Comparison of ENCODE assay signal across 9 mouse cellular contexts in the genomic region with DNA sequence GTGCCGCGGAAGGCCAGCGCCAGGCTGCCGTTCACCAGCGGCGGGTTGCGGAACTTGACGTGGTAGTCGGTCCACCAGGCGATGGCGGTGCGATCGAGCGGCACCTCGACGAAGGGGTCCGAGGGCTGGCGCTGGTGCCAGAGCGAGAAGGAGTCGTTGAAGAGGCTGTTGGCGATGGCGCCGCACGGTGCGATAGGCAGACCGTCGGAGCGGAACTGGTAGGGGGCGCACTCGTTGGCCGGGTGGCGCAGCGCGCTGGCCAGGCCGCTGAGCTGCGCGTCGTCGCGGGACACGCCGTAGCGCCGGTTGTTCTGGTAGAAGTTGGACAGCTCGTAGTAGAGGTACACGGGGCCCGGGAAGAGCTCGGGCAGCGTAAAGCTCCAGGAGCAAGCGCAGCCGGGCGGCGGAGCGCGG. TPM values are rescaled to one million over a fixed set of nuclear protein-coding genes. Genes with fewer than 3 reads are reported as not detected.
DNase-seq lines count a peak whose midpoint lies in the region; ATAC-seq and TF ChIP-seq lines count a peak whose summit lies in the region.
"Had no signal": no experiment of that assay in that cellular context is flagged by ENCODE, and none has a peak within 500 bp of the region (broad histone marks: within the 10 kb centered on the region; RNA-seq: fewer than 3 reads in every experiment).

No protein-coding gene starts in this region.

- H3K27ac ChIP-seq in embryonic facial prominence, embryonic 15.5 days (replicated peaks), result peak overlapping the region; percentile 75
- no peak overlapping the region for H3K27ac ChIP-seq in heart, postnatal 0 days (ENCODE audit: low read depth)
- peak overlapping the region; percentile 94 for H3K27ac ChIP-seq in stomach, postnatal 0 days (replicated peaks)

- peaks cover 20% of the 10 kb centered on the region for H3K4me1 ChIP-seq in embryonic facial prominence, embryonic 15.5 days
- H3K4me1 ChIP-seq in heart, postnatal 0 days (ENCODE audit: control insufficient read depth, insufficient read depth), result 0 out of 2 replicates have a peak, but pooled peaks cover 5% of the 10 kb centered on the region
- 0 out of 2 replicates have a peak, but pooled peaks cover 2% of the 10 kb centered on the region for H3K4me1 ChIP-seq in stomach, postnatal 0 days (replicated peaks; ENCODE audit: control insufficient read depth, insufficient read depth)

- H3K27me3 ChIP-seq in embryonic facial prominence, embryonic 15.5 days, result peaks cover 32% of the 10 kb centered on the region
- peaks cover 87% of the 10 kb centered on the region for H3K27me3 ChIP-seq in heart, postnatal 0 days (ENCODE audit: control insufficient read depth, insufficient read depth, low read length)
- 0 out of 2 replicates have a peak, but pooled peaks cover 3% of the 10 kb centered on the region for H3K27me3 ChIP-seq in stomach, postnatal 0 days (ENCODE audit: control insufficient read depth, insufficient read depth, low read length)

- DNase-seq in heart, adult 11 months, result peak; percentile 89
- no peak for DNase-seq in heart, postnatal 25 days (ENCODE audit: low spot score)
- DNase-seq in heart, postnatal 0 days (ENCODE audit: low spot score), result peak; percentile 23
- peak; percentile 63 for DNase-seq in kidney, postnatal 10 days
- peak; percentile 55 for DNase-seq in lung, postnatal 36 days
- peak; percentile 79 for DNase-seq in stomach, postnatal 0 days (ENCODE audit: low spot score)
- DNase-seq in layer of hippocampus, adult 11-12 months (ENCODE audit: low spot score), result no peak

- peak; percentile 76; the same call in 1 of the 2 replicates for ATAC-seq in embryonic facial prominence, embryonic 15.5 days (ENCODE audit: insufficient number of reproducible peaks, low FRiP score, low TSS enrichment, low read depth)
- peak; percentile 62 for ATAC-seq in heart, postnatal 0 days (ENCODE audit: insufficient read depth, low read depth)
- peak; percentile 38; the same call in 1 of the 2 replicates for ATAC-seq in stomach, postnatal 0 days (ENCODE audit: low FRiP score, low TSS enrichment)

- peak overlapping the region; percentile 54 for H3K4me3 ChIP-seq in embryonic facial prominence, embryonic 15.5 days (replicated peaks)
- peak overlapping the region; percentile 50 for H3K4me3 ChIP-seq in heart, postnatal 0 days (ENCODE audit: low read depth, low read length)
- peak overlapping the region; percentile 52 for H3K4me3 ChIP-seq in stomach, postnatal 0 days (ENCODE audit: low read depth, low read length)

- intact Hi-C loops in heart, postnatal 25 days (cut with DNase I), result no loop called here

- H3K36me3 ChIP-seq in embryonic facial prominence, embryonic 15.5 days, result no peaks in the 10 kb centered on the region
- no peaks in the 10 kb centered on the region for H3K36me3 ChIP-seq in heart, postnatal 0 days (replicated peaks; ENCODE audit: control insufficient read depth, insufficient read depth, low read length)
- no peaks in the 10 kb centered on the region for H3K36me3 ChIP-seq in stomach, postnatal 0 days (ENCODE audit: control insufficient read depth, insufficient read depth, low read length)

- TF ChIP-seq EP300 in heart, postnatal 0 days (IDR thresholded peaks at IDR 0.05; ENCODE audit: low read depth), result no peak
- TF ChIP-seq EP300 in stomach, postnatal 0 days (optimal IDR thresholded peaks at IDR 0.05), result no peak

- under 1% methylated on average over 55 of the region's 55 CpGs for WGBS in embryonic facial prominence, embryonic 15.5 days
- WGBS in heart, postnatal 0 days, result 1% methylated on average over 54 of the region's 55 CpGs
- under 1% methylated on average over 54 of the region's 55 CpGs for WGBS in stomach, postnatal 0 days

- peak; percentile 34 for TF ChIP-seq CTCF in heart, postnatal 0 days (IDR thresholded peaks at IDR 0.05; ENCODE audit: low read depth)
- TF ChIP-seq CTCF in stomach, postnatal 0 days (IDR thresholded peaks at IDR 0.05; ENCODE audit: low read depth), result peak; percentile 62

- no peaks in the 10 kb centered on the region for H3K9me3 ChIP-seq in embryonic facial prominence, embryonic 15.5 days (replicated peaks)
- H3K9me3 ChIP-seq in heart, postnatal 0 days (replicated peaks; ENCODE audit: control insufficient read depth, low read length), result no peaks in the 10 kb centered on the region
- H3K9me3 ChIP-seq in stomach, postnatal 0 days (ENCODE audit: control insufficient read depth, low read length), result no peaks in the 10 kb centered on the region

- H3K9ac ChIP-seq in embryonic facial prominence, embryonic 15.5 days, result peak overlapping the region; percentile 53
- H3K9ac ChIP-seq in heart, postnatal 0 days (replicated peaks; ENCODE audit: low read depth, low read length), result peak overlapping the region; percentile 23; the same call in 1 of the 2 replicates
- peak overlapping the region; percentile 79 for H3K9ac ChIP-seq in stomach, postnatal 0 days (ENCODE audit: low read length)

- H3K4me2 ChIP-seq in embryonic facial prominence, embryonic 15.5 days (replicated peaks), result peak overlapping the region; percentile 71
- peak overlapping the region; percentile 72 for H3K4me2 ChIP-seq in heart, postnatal 0 days (ENCODE audit: low read depth, low read length)
- H3K4me2 ChIP-seq in stomach, postnatal 0 days (replicated peaks; ENCODE audit: low read depth), result peak overlapping the region; percentile 77

RNA-seq across cellular contexts. Expression of gene Tmem30b, which starts 0.5 kb away (rescaled TPM):
- under 1 TPM; 0.08 to 0.13 TPM for total RNA-seq in heart, postnatal 25 days (2021)
- polyA plus RNA-seq in embryonic facial prominence, embryonic 15.5 days (2015; fragmentation: Nextera tagmentation; extraction: Ambion mirVana), result 14.8 and 17.5 TPM in 2 replicates
- total RNA-seq in heart, postnatal 0 days (2014; rRNA removed; ENCODE audit: low replicate concordance), result 0.31 and 1.9 TPM in 2 replicates
- 0.14 and 0.25 TPM in 2 replicates for polyA plus RNA-seq in heart, postnatal 0 days (2015; fragmentation: Nextera tagmentation; extraction: Ambion mirVana)
- 78.3 and 83.9 TPM in 2 replicates for polyA plus RNA-seq in stomach, postnatal 0 days (2015; fragmentation: Nextera tagmentation; extraction: Ambion mirVana)
- polyA plus RNA-seq: C2C12 had no signal

RNA-seq across cellular contexts. Expression of gene Prkch, which starts 38.9 kb away (rescaled TPM):
- total RNA-seq in heart, postnatal 25 days (2021), result 10 to 100 TPM; 16.1 to 18.8 TPM
- 20.0 and 21.0 TPM in 2 replicates for polyA plus RNA-seq in embryonic facial prominence, embryonic 15.5 days (2015; fragmentation: Nextera tagmentation; extraction: Ambion mirVana)
- total RNA-seq in heart, postnatal 0 days (2014; rRNA removed; ENCODE audit: low replicate concordance), result 20.5 and 20.8 TPM in 2 replicates
- polyA plus RNA-seq in heart, postnatal 0 days (2015; fragmentation: Nextera tagmentation; extraction: Ambion mirVana), result 7.4 and 7.9 TPM in 2 replicates
- polyA plus RNA-seq in stomach, postnatal 0 days (2015; fragmentation: Nextera tagmentation; extraction: Ambion mirVana), result 22.3 and 24.8 TPM in 2 replicates

Comparison
In these comparisons a context has a peak if more than half of its experiments do, and no peak if none do; other contexts are left out.
1. DNase-seq: peak in heart, adult 11 months (single experiment), heart, postnatal 0 days (single experiment), kidney, postnatal 10 days (single experiment), lung, postnatal 36 days (single experiment) and stomach, postnatal 0 days (single experiment); none in heart, postnatal 25 days (single experiment) and layer of hippocampus, adult 11-12 months (single experiment).
2. H3K9ac ChIP-seq: peak in every context shown above with its lines; median percentile 79 in stomach, postnatal 0 days; 53 in embryonic facial prominence, embryonic 15.5 days; 23 in heart, postnatal 0 days.
3. RNA of gene Tmem30b, which starts 0.5 kb away (polyA plus RNA-seq): 78.3 to 83.9 TPM in stomach, postnatal 0 days and 14.8 to 17.5 TPM in embryonic facial prominence, embryonic 15.5 days; 0.14 to 0.25 TPM in heart, postnatal 0 days; every median in the first group is over 10 times any median in the second.
4. Peak in every context shown above with its lines, with median percentiles within 50 percentile points of each other: ATAC-seq, H3K4me2 ChIP-seq and H3K4me3 ChIP-seq.